Mouse (Mus musculus) 3T3-L1 (cell line): ENCODE data around the gene Clip3.

ENCODE experiments used
- DNase-seq: peaks from one replicate; pipeline ENCODE4 v3.0.0-alpha.2; 2015; ENCODE audit warnings: low read depth, low spot score

The Clip3 gene

DNA sequence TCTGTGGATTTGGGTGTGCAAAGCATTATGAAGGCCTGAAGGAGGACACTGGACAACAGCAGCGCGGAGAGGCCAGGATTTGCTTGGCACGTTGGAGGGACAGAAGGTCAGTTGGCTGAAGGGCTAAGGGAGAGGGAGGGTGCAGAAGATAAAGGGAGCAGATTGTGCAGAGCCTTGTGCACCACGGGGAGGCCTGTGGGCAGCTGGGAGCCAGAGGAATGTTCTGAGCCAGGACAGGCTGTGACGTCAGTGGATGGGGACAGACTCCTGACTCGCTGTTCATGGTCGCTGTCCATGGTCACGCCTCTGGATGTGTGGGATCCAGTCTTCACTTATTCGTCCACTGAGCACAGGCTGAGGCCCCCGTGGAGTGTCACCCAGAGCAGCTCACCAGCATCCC lies 3.6 kb downstream of the Clip3 start:
- peak; percentile 53 for DNase-seq

- DNase-seq, result no peak
Measured at GRCm38 (mm10) chr7:30296816-30297215, 5.3 kb downstream of the Clip3 start.

GRCm38 (mm10) chr7:30297266-30297665 lies 5.7 kb downstream of the Clip3 start:
- DNase-seq, result no peak

GRCm38 (mm10) chr7:30300914-30301313 lies 9.4 kb downstream of the Clip3 start:
- DNase-seq, result peak; percentile 59

- DNase-seq, result peak; percentile 56
Measured at GRCm38 (mm10) chr7:30306083-30306779, 14.7 kb downstream of the Clip3 start.

DNA sequence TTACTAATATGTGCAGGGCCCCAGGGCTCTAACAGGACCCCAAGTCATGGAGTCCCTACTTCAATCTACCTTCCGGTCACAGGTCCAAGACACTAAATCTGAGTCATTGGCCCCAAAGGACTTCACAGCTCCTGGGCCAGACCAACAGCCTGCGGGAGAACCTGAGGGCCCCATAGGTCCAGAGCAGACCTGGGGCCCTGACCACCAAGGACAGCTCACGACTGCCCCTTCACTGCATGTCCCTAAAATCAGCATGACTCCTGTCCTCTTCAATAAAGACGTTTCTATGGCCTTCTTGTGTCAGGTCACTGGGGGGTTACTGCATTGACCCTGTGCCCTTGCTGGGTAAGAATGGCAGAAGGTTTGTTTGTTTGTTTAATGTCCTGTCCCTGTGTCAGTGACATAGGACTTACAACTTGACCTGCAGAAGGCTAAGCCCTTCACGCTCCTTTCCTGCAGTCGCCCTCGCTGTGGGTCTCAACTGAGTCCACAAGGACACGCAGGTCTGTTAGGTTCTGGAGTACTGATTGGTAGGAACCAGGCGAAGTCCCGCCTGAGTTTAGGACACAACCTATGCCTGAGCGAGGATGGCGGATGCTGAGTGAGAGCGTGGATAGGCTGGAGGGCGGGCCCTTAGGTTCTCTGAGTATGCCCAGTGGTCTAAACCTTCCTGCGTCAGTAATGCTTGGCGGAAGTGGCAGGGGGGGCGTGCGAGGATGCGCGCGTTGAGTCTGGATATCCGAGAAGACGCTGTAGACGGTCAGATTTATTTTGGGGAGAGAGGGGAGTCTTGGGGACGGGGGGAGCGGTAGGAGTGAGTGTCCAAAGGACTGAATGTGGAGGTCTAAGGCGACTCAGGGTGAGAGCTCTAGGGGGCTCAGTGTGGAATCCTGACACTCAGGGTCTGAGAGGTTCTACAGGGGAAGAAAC lies 16.8 kb downstream of the Clip3 start, which contains the start of gene Alkbh6:
Gene Alkbh6, plus strand, starts transcription at position 642 of the 930 bp plus-strand sequence.
- DNase-seq, result peak; percentile 97

DNA sequence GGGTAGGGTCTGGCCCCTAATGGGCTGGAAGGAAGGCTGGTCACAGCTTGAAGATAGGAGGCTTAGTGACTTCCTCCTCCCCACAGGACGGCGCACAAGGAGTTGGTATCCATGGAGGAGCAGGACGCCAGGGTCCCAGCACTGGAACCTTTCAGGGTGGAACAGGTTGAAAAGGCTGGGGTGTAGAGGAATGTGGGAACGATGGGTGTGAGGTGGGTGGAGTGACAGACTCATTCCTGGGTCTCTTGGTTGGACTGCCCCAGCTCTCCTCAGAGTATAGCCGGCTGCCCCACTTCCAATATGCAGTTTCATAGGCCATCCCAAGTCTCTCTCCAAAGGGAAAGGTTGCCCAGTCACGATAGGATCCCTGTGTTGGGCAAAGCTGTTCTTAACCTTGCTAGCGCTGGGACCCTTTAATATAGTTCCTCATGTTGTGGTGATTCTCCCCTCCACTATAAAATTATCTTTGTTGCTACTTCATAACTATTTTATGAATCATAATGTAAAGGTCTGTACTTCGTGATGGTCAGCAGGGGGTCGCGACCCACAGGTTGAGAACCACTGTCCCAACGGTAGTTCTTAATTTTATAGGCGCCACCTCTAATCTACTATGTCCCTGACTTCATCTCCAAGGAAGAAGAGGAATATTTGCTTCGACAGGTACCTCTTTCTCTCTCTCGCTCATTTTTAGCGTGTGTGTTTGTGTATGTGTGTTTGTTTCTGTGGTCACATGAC lies 18.0 kb downstream of the Clip3 start:
- no peak for DNase-seq

DNA sequence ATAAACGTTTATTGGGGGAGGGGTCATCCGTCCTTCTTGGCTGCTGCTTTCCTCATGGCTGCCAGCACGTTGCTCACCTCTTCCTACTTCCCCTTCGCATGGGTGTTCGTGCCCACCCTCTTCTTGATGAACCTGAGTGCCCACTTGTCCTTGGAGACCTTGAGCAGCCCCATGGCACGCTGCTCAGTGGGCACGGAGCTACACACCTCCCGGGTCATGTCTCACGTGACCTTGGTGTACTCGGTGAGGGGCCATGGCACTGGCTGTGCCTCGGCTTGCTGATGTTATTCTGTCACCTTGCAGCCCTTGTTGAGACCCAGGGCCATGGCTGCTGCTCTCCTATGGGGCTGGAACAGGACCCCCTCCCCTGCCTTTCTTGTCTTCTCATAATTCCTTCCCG lies 18.6 kb downstream of the Clip3 start:
- no peak for DNase-seq

DNA sequence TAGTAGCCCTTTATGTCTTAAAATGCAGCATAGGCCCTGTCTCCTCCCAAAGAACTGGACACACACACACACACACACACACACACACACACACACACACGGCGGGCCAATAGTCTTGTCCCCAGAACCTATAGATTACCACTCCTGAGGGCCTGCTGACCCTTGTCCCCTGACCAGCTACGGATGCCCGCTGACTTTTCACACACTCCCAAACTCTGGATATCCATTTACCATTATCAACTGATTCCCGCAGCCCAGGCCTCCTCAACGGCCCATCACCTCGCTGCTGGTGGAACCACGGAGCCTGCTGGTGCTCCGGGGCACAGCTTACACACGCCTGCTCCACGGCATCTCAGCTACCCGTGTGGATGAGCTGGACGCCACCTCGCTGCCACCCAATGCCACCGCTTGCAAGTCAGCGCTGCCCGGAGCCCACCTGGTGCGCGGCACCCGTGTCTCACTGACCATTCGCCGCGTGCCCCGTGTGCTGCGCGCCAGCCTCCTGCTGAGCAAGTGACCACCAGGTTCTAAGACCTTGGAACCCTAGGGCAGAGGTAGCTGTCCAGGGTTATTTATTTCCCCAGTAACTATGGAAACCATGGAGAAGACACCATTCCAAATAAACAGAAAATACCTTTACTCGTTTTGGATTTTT lies 22.3 kb downstream of the Clip3 start:
- no peak for DNase-seq

GRCm38 (mm10) chr7:30314721-30315155 lies 23.2 kb downstream of the Clip3 start, which contains the start of gene Syne4:
Gene Syne4 (plus strand): TSS chr7:30314807.
- no peak for DNase-seq

- no peak for DNase-seq
Measured at GRCm38 (mm10) chr7:30315559-30316529, 24.3 kb downstream of the Clip3 start.

- no peak for DNase-seq
Measured at GRCm38 (mm10) chr7:30318142-30318541, 26.6 kb downstream of the Clip3 start.

DNA sequence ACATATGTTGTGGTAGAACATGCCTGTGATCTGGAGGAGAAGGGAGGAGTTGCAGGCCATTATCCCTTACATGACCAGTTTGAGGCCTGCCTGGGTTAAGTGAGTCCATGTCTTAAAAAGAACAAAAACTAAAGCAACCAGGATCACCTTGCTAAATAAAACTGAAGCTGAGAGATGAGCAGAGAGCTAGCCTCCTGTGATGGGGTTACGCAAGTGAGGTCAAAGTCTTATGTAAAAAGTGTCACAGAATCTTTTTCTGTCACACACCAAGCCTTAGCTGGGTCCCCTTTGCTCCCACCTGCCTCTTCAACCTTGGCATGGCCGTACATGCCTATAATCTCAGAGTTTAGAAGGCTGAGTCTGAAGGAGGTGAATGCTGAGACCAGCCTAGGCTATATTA lies 29.4 kb downstream of the Clip3 start:
- DNase-seq, result no peak

- peak; percentile 85 for DNase-seq
Measured at GRCm38 (mm10) chr7:30321539-30322284, 30.2 kb downstream of the Clip3 start, which contains the start of gene E130208F15Rik. Gene E130208F15Rik (plus strand): TSS chr7:30321740.

- DNase-seq, result peak; percentile 96
Measured at GRCm38 (mm10) chr7:30322285-30322667, 30.7 kb downstream of the Clip3 start.

- DNase-seq, result peak; percentile 29
Measured at GRCm38 (mm10) chr7:30322865-30323264, 31.3 kb downstream of the Clip3 start.

GRCm38 (mm10) chr7:30323795-30324194 lies 32.3 kb downstream of the Clip3 start, which contains the start of gene Sdhaf1:
Gene Sdhaf1 (minus strand): TSS chr7:30323895.
- no peak for DNase-seq

DNA sequence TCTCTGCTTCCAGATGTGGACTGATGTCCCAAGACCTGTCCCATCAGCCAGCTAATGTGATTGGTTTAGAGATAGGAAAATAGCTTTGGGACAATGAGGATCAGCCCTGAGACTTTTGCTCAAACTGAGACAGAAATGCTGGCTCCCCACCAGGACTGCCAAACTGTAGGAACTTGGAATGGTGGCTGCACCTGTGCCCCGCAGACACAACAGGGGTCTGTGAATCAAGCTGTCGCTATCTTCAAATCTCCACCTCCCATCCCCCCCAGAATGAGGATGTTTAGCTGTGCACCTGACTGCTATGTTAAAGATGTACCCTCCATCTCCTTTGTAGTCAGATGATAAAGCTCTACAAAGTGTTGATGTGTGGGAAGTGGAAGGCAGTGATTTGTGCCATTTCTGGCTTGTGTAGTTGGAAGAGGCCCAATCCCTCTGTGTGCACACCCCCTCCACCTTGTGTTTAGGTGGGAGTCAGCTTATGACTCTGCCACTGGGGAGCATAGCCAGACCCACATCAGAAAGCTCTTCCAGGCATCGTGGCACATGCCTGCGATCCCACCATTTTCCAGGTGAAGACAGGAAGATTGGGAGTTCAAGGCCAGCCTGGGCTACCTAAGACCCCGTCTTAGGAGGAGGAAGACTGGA lies 32.9 kb downstream of the Clip3 start:
- no peak for DNase-seq

DNA sequence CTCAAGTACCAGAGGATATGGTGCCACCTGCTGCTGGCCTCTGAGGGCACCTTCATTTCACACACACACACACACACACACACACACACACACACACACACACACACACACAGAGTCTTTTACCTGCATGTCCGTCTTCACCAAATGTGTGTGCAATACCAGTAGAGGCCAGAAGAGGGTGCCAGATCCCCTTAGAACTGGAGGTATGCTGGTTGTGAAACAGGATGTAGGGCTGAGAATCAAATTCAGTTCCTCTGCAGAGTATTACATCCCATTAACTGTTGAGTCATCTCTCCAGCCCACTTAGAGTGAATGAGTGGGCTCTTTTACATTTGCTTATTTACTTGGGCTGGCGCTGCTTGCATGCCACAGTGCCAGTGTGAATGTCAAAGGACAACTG lies 33.8 kb downstream of the Clip3 start:
- peak; percentile 62 for DNase-seq
